In genomic region chr6:87797321-87797720, GRCm38 (mm10) we compare ENCODE assay signal across 15 mouse cellular contexts. TPM values are rescaled to one million over a fixed set of nuclear protein-coding genes. Genes with fewer than 3 reads are reported as not detected.
"Had no signal": no experiment of that assay in that cellular context is flagged by ENCODE, and none has a peak within 500 bp of the region (broad histone marks: within the 10 kb centered on the region; RNA-seq: fewer than 3 reads in every experiment).

No protein-coding gene starts in this region.

- H3K4me3 ChIP-seq: intestine, embryonic 15.5 days; kidney, embryonic 15.5 days; limb, embryonic 15.5 days; lung, embryonic 15.5 days; megakaryocyte, embryonic 14.5 days; midbrain, embryonic 12.5 days; neural tube, embryonic 13.5 days; stomach, embryonic 15.5 days had no signal

- DNase-seq: lung, postnatal 14 days; right cerebral cortex, postnatal 14 days; thymus, adult 2 months; thymus, postnatal 25 days had no signal

- H3K4me1 ChIP-seq: lung, embryonic 15.5 days; midbrain, embryonic 12.5 days; neural tube, embryonic 13.5 days had no signal

- H3K9me3 ChIP-seq: intestine, embryonic 15.5 days; kidney, embryonic 15.5 days; limb, embryonic 15.5 days; lung, embryonic 15.5 days; megakaryocyte, embryonic 14.5 days; midbrain, embryonic 12.5 days; neural tube, embryonic 13.5 days; stomach, embryonic 15.5 days had no signal

- H3K27ac ChIP-seq: intestine, embryonic 15.5 days; kidney, embryonic 15.5 days; limb, embryonic 15.5 days; lung, embryonic 15.5 days; macrophage; midbrain, embryonic 12.5 days; neural tube, embryonic 13.5 days; stomach, embryonic 15.5 days had no signal

- H3K9ac ChIP-seq: intestine, embryonic 15.5 days; kidney, embryonic 15.5 days; limb, embryonic 15.5 days; lung, embryonic 15.5 days; midbrain, embryonic 12.5 days; neural tube, embryonic 13.5 days; stomach, embryonic 15.5 days had no signal

- H3K27me3 ChIP-seq: intestine, embryonic 15.5 days; kidney, embryonic 15.5 days; limb, embryonic 15.5 days; lung, embryonic 15.5 days; megakaryocyte, embryonic 14.5 days; midbrain, embryonic 12.5 days; neural tube, embryonic 13.5 days; stomach, embryonic 15.5 days had no signal

- ATAC-seq: intestine, embryonic 15.5 days; midbrain, embryonic 16.5 days had no signal

- H3K4me2 ChIP-seq: intestine, embryonic 15.5 days; kidney, embryonic 15.5 days; limb, embryonic 15.5 days; lung, embryonic 15.5 days; midbrain, embryonic 12.5 days; neural tube, embryonic 13.5 days; stomach, embryonic 15.5 days had no signal

RNA-seq across cellular contexts. Expression of gene Gp9, which starts 19.4 kb away (rescaled TPM):
- polyA plus RNA-seq: testis, adult 2 months had no signal
